Comparison of ENCODE assay signal across 10 mouse cellular contexts in the genomic region with DNA sequence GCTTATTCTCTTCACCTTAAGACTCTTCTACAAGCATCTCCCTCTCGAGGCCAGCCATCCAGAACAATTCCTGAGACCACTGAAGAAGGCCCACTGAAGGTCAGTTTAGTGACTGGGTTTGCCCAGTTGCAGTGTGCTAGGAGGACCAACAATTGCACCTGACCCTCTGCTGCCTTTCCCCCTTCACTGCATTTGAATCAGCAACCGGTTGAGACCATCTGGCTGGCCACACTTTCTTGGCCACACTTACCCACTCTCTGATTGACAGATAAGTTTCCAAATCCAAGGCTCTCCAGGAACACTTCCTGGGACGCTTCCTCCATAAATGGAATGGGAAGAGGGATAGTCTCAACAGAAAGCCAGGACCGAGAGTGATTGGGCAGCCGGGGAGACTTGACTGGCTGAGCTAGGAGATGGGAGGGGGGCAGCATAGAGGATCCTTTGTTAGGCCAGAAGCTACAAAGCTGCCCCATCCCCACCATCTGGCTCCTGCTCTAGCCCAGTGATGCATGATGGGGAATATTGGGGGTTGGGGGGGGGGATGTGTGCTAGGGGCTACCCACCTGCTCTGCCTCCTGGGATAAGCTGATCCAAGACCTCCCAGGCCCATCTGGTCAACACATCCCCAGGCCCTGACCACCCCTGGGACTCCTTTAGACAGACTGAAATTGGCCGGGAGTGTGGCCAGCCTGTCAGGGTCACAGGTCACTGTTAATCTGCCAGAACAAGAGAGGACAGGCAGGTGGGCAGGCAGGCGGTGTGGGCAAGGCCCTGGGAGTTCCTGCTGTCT. TPM values are rescaled to one million over a fixed set of nuclear protein-coding genes. Genes with fewer than 3 reads are reported as not detected.
DNase-seq lines count a peak whose midpoint lies in the region; ATAC-seq lines count a peak whose summit lies in the region.
"Had no signal": no experiment of that assay in that cellular context is flagged by ENCODE, and none has a peak within 500 bp of the region (broad histone marks: within the 10 kb centered on the region; RNA-seq: fewer than 3 reads in every experiment).

No protein-coding gene starts in this region.

- H3K27me3 ChIP-seq in hindbrain, embryonic 10.5 days (ENCODE audit: insufficient read depth, poor library complexity, severe bottlenecking), result no peaks in the 10 kb centered on the region
- H3K27me3 ChIP-seq in neural tube, embryonic 12.5 days (replicated peaks), result no peaks in the 10 kb centered on the region
- H3K27me3 ChIP-seq in intestine, embryonic 16.5 days (replicated peaks; ENCODE audit: control insufficient read depth, insufficient read depth, low read length), result no peaks in the 10 kb centered on the region
- H3K27me3 ChIP-seq in liver, embryonic 11.5 days (replicated peaks; ENCODE audit: control insufficient read depth, insufficient read depth, low read length), result no peaks in the 10 kb centered on the region; the same call in 1 of the 2 replicates

- H3K4me1 ChIP-seq in hindbrain, embryonic 10.5 days (replicated peaks), result peaks cover 30% of the 10 kb centered on the region
- peaks cover 17% of the 10 kb centered on the region for H3K4me1 ChIP-seq in neural tube, embryonic 12.5 days
- H3K4me1 ChIP-seq in intestine, embryonic 16.5 days (ENCODE audit: control insufficient read depth, insufficient read depth, low read length), result no peaks in the 10 kb centered on the region
- H3K4me1 ChIP-seq in liver, embryonic 11.5 days (replicated peaks; ENCODE audit: control insufficient read depth, insufficient read depth, low read length), result no peaks in the 10 kb centered on the region

- H3K9me3 ChIP-seq in hindbrain, embryonic 10.5 days, result no peaks in the 10 kb centered on the region
- no peaks in the 10 kb centered on the region for H3K9me3 ChIP-seq in neural tube, embryonic 12.5 days
- no peaks in the 10 kb centered on the region; the same call in 1 of the 2 replicates for H3K9me3 ChIP-seq in intestine, embryonic 16.5 days (ENCODE audit: control insufficient read depth, low read length)
- H3K9me3 ChIP-seq in liver, embryonic 11.5 days (ENCODE audit: control insufficient read depth, low read length), result no peaks in the 10 kb centered on the region

- peak overlapping the region; percentile 25; the same call in 1 of the 2 replicates for H3K4me2 ChIP-seq in neural tube, embryonic 12.5 days (replicated peaks)
- H3K4me2 ChIP-seq in intestine, embryonic 16.5 days (ENCODE audit: low read depth, low read length), result no peak overlapping the region
- no peak overlapping the region for H3K4me2 ChIP-seq in liver, embryonic 11.5 days

- DNase-seq in layer of hippocampus, adult 11-12 months (ENCODE audit: low spot score), result peak; percentile 53
- DNase-seq in layer of hippocampus, adult 8-10 months (ENCODE audit: low spot score in 2 of 2), result no peak
- DNase-seq in cerebellum, postnatal 14 days, result peak; percentile 86 to 87
- DNase-seq in hindbrain, embryonic 10.5 days (ENCODE audit: low spot score), result peak; percentile 85
- no peak for DNase-seq in gastrocnemius, postnatal 25 days
- no peak for DNase-seq in liver, embryonic 11.5 days (ENCODE audit: low spot score)
- DNase-seq: adrenal gland, postnatal 25 days; heart, adult 11 months had no signal

- 0 out of 2 replicates have a peak overlapping the region, but pooled peaks have one; percentile 21 for H3K9ac ChIP-seq in neural tube, embryonic 12.5 days
- H3K9ac ChIP-seq in intestine, embryonic 16.5 days (ENCODE audit: low read depth, low read length), result no peak overlapping the region
- H3K9ac ChIP-seq in liver, embryonic 11.5 days (ENCODE audit: low read depth, low read length), result no peak overlapping the region

- H3K36me3 ChIP-seq in hindbrain, embryonic 10.5 days, result no peaks in the 10 kb centered on the region
- no peaks in the 10 kb centered on the region for H3K36me3 ChIP-seq in neural tube, embryonic 12.5 days
- H3K36me3 ChIP-seq in intestine, embryonic 16.5 days (ENCODE audit: control insufficient read depth, insufficient read depth, low read length), result no peaks in the 10 kb centered on the region
- H3K36me3 ChIP-seq in liver, embryonic 11.5 days (ENCODE audit: control insufficient read depth, insufficient read depth, low read length), result no peaks in the 10 kb centered on the region

- peak; percentile 72 for ATAC-seq in neural tube, embryonic 12.5 days (ENCODE audit: low FRiP score, low read depth)
- no peak for ATAC-seq in intestine, embryonic 16.5 days
- no peak for ATAC-seq in liver, embryonic 11.5 days (replicated peaks; ENCODE audit: low FRiP score)

- peak overlapping the region; percentile 7; the same call in 1 of the 2 replicates for H3K4me3 ChIP-seq in hindbrain, embryonic 10.5 days
- H3K4me3 ChIP-seq in neural tube, embryonic 12.5 days, result no peak overlapping the region
- no peak overlapping the region for H3K4me3 ChIP-seq in intestine, embryonic 16.5 days (ENCODE audit: low read length)
- H3K4me3 ChIP-seq in liver, embryonic 11.5 days (ENCODE audit: low read depth, low read length), result no peak overlapping the region

- WGBS in hindbrain, embryonic 10.5 days, result 28% methylated on average over 7 of the region's 7 CpGs
- WGBS in neural tube, embryonic 12.5 days, result 19% methylated on average over 7 of the region's 7 CpGs
- 41% methylated on average over 7 of the region's 7 CpGs for WGBS in intestine, embryonic 16.5 days
- 56% methylated on average over 7 of the region's 7 CpGs for WGBS in liver, embryonic 11.5 days

- peak overlapping the region; percentile 84 for H3K27ac ChIP-seq in hindbrain, embryonic 10.5 days
- H3K27ac ChIP-seq in neural tube, embryonic 12.5 days, result peak overlapping the region; percentile 42; the same call in 1 of the 2 replicates
- H3K27ac ChIP-seq in intestine, embryonic 16.5 days (ENCODE audit: low read length), result no peak overlapping the region
- no peak overlapping the region for H3K27ac ChIP-seq in liver, embryonic 11.5 days (ENCODE audit: low read depth, low read length)

RNA-seq across cellular contexts. Expression of gene Snta1, which starts 13.2 kb away (rescaled TPM):
- 10 to 100 TPM; 41.0 to 45.9 (median 43.5) TPM for total RNA-seq in layer of hippocampus, adult 8-10 months (2022)
- 5.3 and 7.9 TPM in 2 replicates for polyA plus RNA-seq in hindbrain, embryonic 10.5 days (2016; fragmentation: Nextera tagmentation; extraction: Ambion mirVana)
- 7.3 and 8.6 TPM in 2 replicates for polyA plus RNA-seq in neural tube, embryonic 12.5 days (2016; fragmentation: Nextera tagmentation; extraction: Ambion mirVana)
- 100 to 1,000 TPM; 190 to 200 TPM for total RNA-seq in gastrocnemius, postnatal 25 days (2021)
- 4.1 and 4.3 TPM in 2 replicates for polyA plus RNA-seq in intestine, embryonic 16.5 days (2015; fragmentation: Nextera tagmentation; extraction: Ambion mirVana)
- 1.5 and 2.4 TPM in 2 replicates for polyA plus RNA-seq in liver, embryonic 11.5 days (2014; fragmentation: Nextera tagmentation; extraction: Ambion mirVana)

RNA-seq across cellular contexts. Expression of gene Cbfa2t2, which starts 15.1 kb away (rescaled TPM):
- total RNA-seq in layer of hippocampus, adult 8-10 months (2022), result 10 to 100 TPM; 48.9 to 60.8 (median 53.9) TPM
- 79.1 and 84.9 TPM in 2 replicates for polyA plus RNA-seq in hindbrain, embryonic 10.5 days (2016; fragmentation: Nextera tagmentation; extraction: Ambion mirVana)
- polyA plus RNA-seq in neural tube, embryonic 12.5 days (2016; fragmentation: Nextera tagmentation; extraction: Ambion mirVana), result 62.4 and 67.0 TPM in 2 replicates
- total RNA-seq in gastrocnemius, postnatal 25 days (2021), result 10 to 100 TPM in 1 of 2 experiments, 1 to 10 TPM in 1; 9.9 to 10.7 TPM
- polyA plus RNA-seq in intestine, embryonic 16.5 days (2015; fragmentation: Nextera tagmentation; extraction: Ambion mirVana), result 21.9 and 23.0 TPM in 2 replicates
- polyA plus RNA-seq in liver, embryonic 11.5 days (2014; fragmentation: Nextera tagmentation; extraction: Ambion mirVana), result 23.5 and 23.6 TPM in 2 replicates

RNA-seq across cellular contexts. Expression of gene Cdk5rap1, which starts 48.3 kb away (rescaled TPM):
- 10 to 100 TPM; 13.6 to 17.1 (median 16.0) TPM for total RNA-seq in layer of hippocampus, adult 8-10 months (2022)
- polyA plus RNA-seq in hindbrain, embryonic 10.5 days (2016; fragmentation: Nextera tagmentation; extraction: Ambion mirVana), result 13.9 and 16.0 TPM in 2 replicates
- 15.2 and 15.7 TPM in 2 replicates for polyA plus RNA-seq in neural tube, embryonic 12.5 days (2016; fragmentation: Nextera tagmentation; extraction: Ambion mirVana)
- 10 to 100 TPM; 11.0 to 12.3 TPM for total RNA-seq in gastrocnemius, postnatal 25 days (2021)
- polyA plus RNA-seq in intestine, embryonic 16.5 days (2015; fragmentation: Nextera tagmentation; extraction: Ambion mirVana), result 16.9 and 18.1 TPM in 2 replicates
- 23.5 and 23.7 TPM in 2 replicates for polyA plus RNA-seq in liver, embryonic 11.5 days (2014; fragmentation: Nextera tagmentation; extraction: Ambion mirVana)

Comparison
In these comparisons a context has a peak if more than half of its experiments do, and no peak if none do; other contexts are left out.
1. DNase-seq: peak in layer of hippocampus, adult 11-12 months (single experiment), cerebellum, postnatal 14 days (2 of 2) and hindbrain, embryonic 10.5 days (single experiment); none in layer of hippocampus, adult 8-10 months (0 of 2), gastrocnemius, postnatal 25 days (single experiment) and liver, embryonic 11.5 days (single experiment).
2. H3K27ac ChIP-seq: peak in hindbrain, embryonic 10.5 days (single experiment) and neural tube, embryonic 12.5 days (single experiment); none in intestine, embryonic 16.5 days (single experiment) and liver, embryonic 11.5 days (single experiment).